ENCODE assay signal across 8 mouse cellular contexts in genomic region chr4:122884051-122884450, GRCm38 (mm10). TPM values are rescaled to one million over a fixed set of nuclear protein-coding genes. Genes with fewer than 3 reads are reported as not detected.
DNase-seq lines count a peak whose midpoint lies in the region; ATAC-seq and TF ChIP-seq lines count a peak whose summit lies in the region.

No protein-coding gene starts in this region.

- 0 out of 2 replicates have a peak overlapping the region, but pooled peaks have one; percentile 15 for H3K9ac ChIP-seq in liver, adult 2 months (ENCODE audit: low read depth, low read length)
- H3K9ac ChIP-seq in embryonic facial prominence, embryonic 15.5 days: no peak overlapping the region
- H3K9ac ChIP-seq in neural tube, embryonic 14.5 days (replicated peaks; ENCODE audit: low read depth, low read length): no peak overlapping the region

- no peak for TF ChIP-seq CTCF in liver, adult 2 months (IDR thresholded peaks at IDR 0.05; ENCODE audit: low read depth, low read length)

- H3K36me3 ChIP-seq in liver, adult 2 months (ENCODE audit: control insufficient read depth, insufficient read depth, low read length): no peaks in the 10 kb centered on the region
- no peaks in the 10 kb centered on the region for H3K36me3 ChIP-seq in embryonic facial prominence, embryonic 15.5 days
- no peaks in the 10 kb centered on the region for H3K36me3 ChIP-seq in limb, embryonic 10.5 days
- no peaks in the 10 kb centered on the region for H3K36me3 ChIP-seq in neural tube, embryonic 14.5 days (ENCODE audit: control insufficient read depth, insufficient read depth, low read length)

- peaks cover 17% of the 10 kb centered on the region for H3K4me1 ChIP-seq in liver, adult 2 months (ENCODE audit: control insufficient read depth, insufficient read depth, low read length)
- peaks cover 30% of the 10 kb centered on the region for H3K4me1 ChIP-seq in embryonic facial prominence, embryonic 15.5 days
- peaks cover 19% of the 10 kb centered on the region for H3K4me1 ChIP-seq in limb, embryonic 10.5 days
- H3K4me1 ChIP-seq in neural tube, embryonic 14.5 days (ENCODE audit: control insufficient read depth, insufficient read depth, low read length): peaks cover 15% of the 10 kb centered on the region

- DNase-seq in liver, adult 2 months (ENCODE audit: extremely low read depth, low read depth, low spot score): no peak
- DNase-seq in liver: no peak
- no peak for DNase-seq in limb, embryonic 10.5 days (ENCODE audit: low spot score)
- DNase-seq in spleen, postnatal 14 days (ENCODE audit: low spot score in 2 of 2): no peak
- DNase-seq in cerebellum, adult 8-10 months: no peak
- no peak for DNase-seq in layer of hippocampus, adult 9-10 months (ENCODE audit: low spot score)

- ATAC-seq in embryonic facial prominence, embryonic 15.5 days (ENCODE audit: insufficient number of reproducible peaks, low FRiP score, low TSS enrichment, low read depth): no peak
- no peak for ATAC-seq in neural tube, embryonic 14.5 days (ENCODE audit: low read depth)

- 57% methylated on average over 2 of the region's 2 CpGs for WGBS in liver, adult 2 months
- 51% methylated on average over 2 of the region's 2 CpGs for WGBS in embryonic facial prominence, embryonic 15.5 days
- 87% methylated on average over 2 of the region's 2 CpGs for WGBS in limb, embryonic 10.5 days
- 79% methylated on average over 2 of the region's 2 CpGs for WGBS in neural tube, embryonic 14.5 days

- H3K27me3 ChIP-seq in liver, adult 2 months (ENCODE audit: control insufficient read depth, insufficient read depth, low read length): no peaks in the 10 kb centered on the region
- H3K27me3 ChIP-seq in embryonic facial prominence, embryonic 15.5 days: no peaks in the 10 kb centered on the region
- no peaks in the 10 kb centered on the region for H3K27me3 ChIP-seq in limb, embryonic 10.5 days (ENCODE audit: low read depth, poor library complexity, severe bottlenecking)
- no peaks in the 10 kb centered on the region; the same call in 1 of the 2 replicates for H3K27me3 ChIP-seq in neural tube, embryonic 14.5 days (ENCODE audit: control insufficient read depth, insufficient read depth, low read length)

- no peaks in the 10 kb centered on the region for H3K9me3 ChIP-seq in embryonic facial prominence, embryonic 15.5 days (replicated peaks)
- no peaks in the 10 kb centered on the region for H3K9me3 ChIP-seq in limb, embryonic 10.5 days (replicated peaks)
- H3K9me3 ChIP-seq in neural tube, embryonic 14.5 days (ENCODE audit: control insufficient read depth, low read length): no peaks in the 10 kb centered on the region

- H3K27ac ChIP-seq in liver, adult 2 months (replicated peaks; ENCODE audit: insufficient read depth, low read depth, low read length): no peak overlapping the region
- H3K27ac ChIP-seq in embryonic facial prominence, embryonic 15.5 days (replicated peaks): peak overlapping the region; percentile 100
- H3K27ac ChIP-seq in limb, embryonic 10.5 days: no peak overlapping the region
- no peak overlapping the region; the same call in 1 of the 2 replicates for H3K27ac ChIP-seq in neural tube, embryonic 14.5 days (ENCODE audit: low read depth, low read length)

- H3K79me2 ChIP-seq in liver, adult 2 months (ENCODE audit: control insufficient read depth, insufficient read depth, low read length): peaks cover 10% of the 10 kb centered on the region; the same call in 1 of the 2 replicates

- TF ChIP-seq POLR2A in liver, adult 2 months (IDR thresholded peaks at IDR 0.05; ENCODE audit: extremely low read depth, insufficient read depth, low read length): no peak

- no peak overlapping the region for H3K4me3 ChIP-seq in liver, adult 2 months (ENCODE audit: insufficient read depth, low read depth, low read length)
- H3K4me3 ChIP-seq in embryonic facial prominence, embryonic 15.5 days (replicated peaks): peak overlapping the region; percentile 82
- 0 out of 2 replicates have a peak overlapping the region, but pooled peaks have one; percentile 85 for H3K4me3 ChIP-seq in limb, embryonic 10.5 days
- H3K4me3 ChIP-seq in neural tube, embryonic 14.5 days (ENCODE audit: low read depth, low read length): no peak overlapping the region

- H3K4me2 ChIP-seq in embryonic facial prominence, embryonic 15.5 days (replicated peaks): peak overlapping the region; percentile 86
- 0 out of 2 replicates have a peak overlapping the region, but pooled peaks have one; percentile 76 for H3K4me2 ChIP-seq in neural tube, embryonic 14.5 days (ENCODE audit: low read depth, low read length)

RNA-seq across cellular contexts. Expression of gene Cap1, which starts 1.8 kb away (rescaled TPM):
- total RNA-seq in liver, adult 2 months (2014; rRNA removed): 52.6 and 55.7 TPM in 2 replicates
- 33.7 and 38.2 TPM in 2 replicates for polyA plus RNA-seq in liver, adult 2 months (2012; rRNA removed)
- polyA plus RNA-seq in embryonic facial prominence, embryonic 15.5 days (2015; fragmentation: Nextera tagmentation; extraction: Ambion mirVana): 71.0 and 74.5 TPM in 2 replicates
- 45.3 and 46.5 TPM in 2 replicates for polyA plus RNA-seq in limb, embryonic 10.5 days (2016; fragmentation: Nextera tagmentation; extraction: Ambion mirVana)
- polyA plus RNA-seq in neural tube, embryonic 14.5 days (2014; fragmentation: Nextera tagmentation; extraction: Ambion mirVana): 66.5 and 69.7 TPM in 2 replicates

RNA-seq across cellular contexts. Expression of gene Ppt1, which starts 48.0 kb away (rescaled TPM):
- total RNA-seq in liver, adult 2 months (2014; rRNA removed): 16.6 and 18.7 TPM in 2 replicates
- 14.1 and 15.3 TPM in 2 replicates for polyA plus RNA-seq in liver, adult 2 months (2012; rRNA removed)
- polyA plus RNA-seq in embryonic facial prominence, embryonic 15.5 days (2015; fragmentation: Nextera tagmentation; extraction: Ambion mirVana): 73.0 and 80.9 TPM in 2 replicates
- 45.4 and 55.3 TPM in 2 replicates for polyA plus RNA-seq in limb, embryonic 10.5 days (2016; fragmentation: Nextera tagmentation; extraction: Ambion mirVana)
- 92.9 and 102 TPM in 2 replicates for polyA plus RNA-seq in neural tube, embryonic 14.5 days (2014; fragmentation: Nextera tagmentation; extraction: Ambion mirVana)

Comparison
In these comparisons a context has a peak if more than half of its experiments do, and no peak if none do; other contexts are left out.
1. H3K4me3 ChIP-seq: peak in embryonic facial prominence, embryonic 15.5 days (single experiment) and limb, embryonic 10.5 days (single experiment); none in liver, adult 2 months (single experiment) and neural tube, embryonic 14.5 days (single experiment).